Comparison of ENCODE assay signal across 8 mouse cellular contexts in genomic region chr11:119602177-119602700, GRCm38 (mm10). TPM values are rescaled to one million over a fixed set of nuclear protein-coding genes. Genes with fewer than 3 reads are reported as not detected.
A peak's percentile ranks its signal among the peaks of the same experiment; 100 is the strongest.
DNase-seq lines count a peak whose midpoint lies in the region; ATAC-seq lines count a peak whose summit lies in the region.

No protein-coding gene starts in this region.

- no peaks in the 10 kb centered on the region for H3K27me3 ChIP-seq in kidney, embryonic 14.5 days (ENCODE audit: control insufficient read depth, insufficient read depth, low read length)
- no peaks in the 10 kb centered on the region for H3K27me3 ChIP-seq in hindbrain, embryonic 13.5 days
- H3K27me3 ChIP-seq in midbrain, embryonic 13.5 days: no peaks in the 10 kb centered on the region

- no peaks in the 10 kb centered on the region for H3K36me3 ChIP-seq in kidney, embryonic 14.5 days (ENCODE audit: control insufficient read depth, insufficient read depth, low read length)
- peaks cover under 1% of the 10 kb centered on the region; the same call in 1 of the 2 replicates for H3K36me3 ChIP-seq in hindbrain, embryonic 13.5 days
- H3K36me3 ChIP-seq in midbrain, embryonic 13.5 days: 0 out of 2 replicates have a peak, but pooled peaks cover 5% of the 10 kb centered on the region

- peaks cover 9% of the 10 kb centered on the region for H3K4me1 ChIP-seq in kidney, embryonic 14.5 days (ENCODE audit: control insufficient read depth, insufficient read depth, low read length)
- H3K4me1 ChIP-seq in hindbrain, embryonic 13.5 days (replicated peaks): peaks cover 11% of the 10 kb centered on the region
- H3K4me1 ChIP-seq in midbrain, embryonic 13.5 days (replicated peaks): peaks cover 17% of the 10 kb centered on the region

- no peak for ATAC-seq in kidney, embryonic 14.5 days (ENCODE audit: low FRiP score, low TSS enrichment)
- ATAC-seq in hindbrain, embryonic 13.5 days (ENCODE audit: low FRiP score): no peak
- no peak for ATAC-seq in midbrain, embryonic 13.5 days

- H3K27ac ChIP-seq in kidney, embryonic 14.5 days (ENCODE audit: low read depth, low read length): no peak overlapping the region
- H3K27ac ChIP-seq in hindbrain, embryonic 13.5 days: peak overlapping the region; percentile 76
- peak overlapping the region; percentile 48 for H3K27ac ChIP-seq in midbrain, embryonic 13.5 days

- no peak for DNase-seq in kidney, adult 9 months
- DNase-seq in adipocyte (ENCODE audit: low spot score): peak; percentile 52
- DNase-seq in ovary, postnatal 36 days (ENCODE audit: low spot score): no peak
- DNase-seq in layer of hippocampus, adult 11-12 months (ENCODE audit: low spot score): no peak
- DNase-seq in right cerebral cortex, postnatal 36 days (ENCODE audit: low spot score in 2 of 2): no peak

- H3K9ac ChIP-seq in kidney, embryonic 14.5 days (ENCODE audit: low read depth, low read length): peak overlapping the region; percentile 98; the same call in 1 of the 2 replicates
- no peak overlapping the region for H3K9ac ChIP-seq in hindbrain, embryonic 13.5 days
- 0 out of 2 replicates have a peak overlapping the region, but pooled peaks have one; percentile 15 for H3K9ac ChIP-seq in midbrain, embryonic 13.5 days (replicated peaks)

- H3K4me2 ChIP-seq in kidney, embryonic 14.5 days (replicated peaks; ENCODE audit: low read depth, low read length): peak overlapping the region; percentile 45
- H3K4me2 ChIP-seq in hindbrain, embryonic 13.5 days: peak overlapping the region; percentile 83
- peak overlapping the region; percentile 67 for H3K4me2 ChIP-seq in midbrain, embryonic 13.5 days (replicated peaks)

- 40% methylated on average over 10 of the region's 10 CpGs for WGBS in kidney, embryonic 14.5 days
- WGBS in hindbrain, embryonic 13.5 days: 36% methylated on average over 10 of the region's 10 CpGs
- 36% methylated on average over 10 of the region's 10 CpGs for WGBS in midbrain, embryonic 13.5 days

- H3K4me3 ChIP-seq in kidney, embryonic 14.5 days (ENCODE audit: low read length): peak overlapping the region; percentile 100
- peak overlapping the region; percentile 99 for H3K4me3 ChIP-seq in hindbrain, embryonic 13.5 days
- H3K4me3 ChIP-seq in midbrain, embryonic 13.5 days (replicated peaks): peak overlapping the region; percentile 98

- H3K9me3 ChIP-seq in kidney, embryonic 14.5 days (ENCODE audit: control insufficient read depth, low read length): 0 out of 2 replicates have a peak, but pooled peaks cover 2% of the 10 kb centered on the region
- no peaks in the 10 kb centered on the region for H3K9me3 ChIP-seq in hindbrain, embryonic 13.5 days
- no peaks in the 10 kb centered on the region for H3K9me3 ChIP-seq in midbrain, embryonic 13.5 days

RNA-seq across cellular contexts. Expression of gene Rptor, which starts 0.5 kb away (rescaled TPM):
- polyA plus RNA-seq in kidney, embryonic 14.5 days (2014; fragmentation: Nextera tagmentation; extraction: Ambion mirVana): 11.8 and 15.7 TPM in 2 replicates
- polyA plus RNA-seq in hindbrain, embryonic 13.5 days (2015; fragmentation: Nextera tagmentation; extraction: Ambion mirVana): 10.2 and 10.6 TPM in 2 replicates
- 9.7 and 11.7 TPM in 2 replicates for polyA plus RNA-seq in midbrain, embryonic 13.5 days (2015; fragmentation: Nextera tagmentation; extraction: Ambion mirVana)

RNA-seq across cellular contexts. Expression of gene Nptx1, which starts 54.7 kb away (rescaled TPM):
- polyA plus RNA-seq in kidney, embryonic 14.5 days (2014; fragmentation: Nextera tagmentation; extraction: Ambion mirVana): 0.40 and 0.53 TPM in 2 replicates
- 12.6 and 15.2 TPM in 2 replicates for polyA plus RNA-seq in hindbrain, embryonic 13.5 days (2015; fragmentation: Nextera tagmentation; extraction: Ambion mirVana)
- 7.3 and 8.6 TPM in 2 replicates for polyA plus RNA-seq in midbrain, embryonic 13.5 days (2015; fragmentation: Nextera tagmentation; extraction: Ambion mirVana)
